ENCODE assay signal across 9 mouse cellular contexts in the genomic region with DNA sequence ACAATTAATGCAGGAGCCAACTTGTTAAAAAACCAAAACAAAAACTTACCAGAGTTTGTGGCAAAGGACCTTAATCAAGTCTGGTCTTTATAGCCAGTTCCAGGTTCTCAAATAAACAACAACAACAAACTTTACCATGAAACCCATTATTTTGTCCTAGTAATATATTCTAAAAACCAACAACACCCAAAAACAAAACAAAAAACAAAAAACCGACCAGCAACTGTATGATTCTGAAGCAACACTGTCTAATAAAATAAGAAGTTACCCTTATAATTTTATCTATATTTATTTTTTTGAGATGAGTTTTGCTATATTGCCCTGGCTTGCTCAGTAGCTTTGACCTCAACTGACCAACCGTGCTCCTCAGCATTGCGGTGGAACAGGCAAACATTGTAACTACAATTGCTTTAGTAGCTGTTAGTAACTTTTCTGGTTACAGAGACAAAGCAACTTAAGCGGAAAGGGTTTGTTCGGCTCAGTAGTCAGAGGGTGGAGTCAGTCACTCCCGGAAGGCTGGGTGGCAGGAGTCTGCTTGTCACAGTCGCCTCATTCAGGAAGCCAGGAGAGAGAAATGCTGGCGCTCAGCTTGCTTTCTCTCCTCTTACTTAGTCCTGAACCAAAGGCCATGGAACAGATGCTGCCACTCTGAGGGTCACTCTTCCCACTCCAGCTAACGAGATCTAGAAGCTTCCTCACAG. TPM values are rescaled to one million over a fixed set of nuclear protein-coding genes. Genes with fewer than 3 reads are reported as not detected.
DNase-seq lines count a peak whose midpoint lies in the region; ATAC-seq and TF ChIP-seq lines count a peak whose summit lies in the region.
"Had no signal": no experiment of that assay in that cellular context is flagged by ENCODE, and none has a peak within 500 bp of the region (broad histone marks: within the 10 kb centered on the region; RNA-seq: fewer than 3 reads in every experiment).

No protein-coding gene starts in this region.

- TF ChIP-seq CTCF in brain, embryonic 14.5 days (IDR thresholded peaks at IDR 0.05; ENCODE audit: borderline replicate concordance, extremely low read depth, insufficient read depth, insufficient read length), result no peak
- 0 out of 2 replicates have a peak, but pooled peaks have one; percentile 2 for TF ChIP-seq CTCF in kidney, postnatal 0 days (IDR thresholded peaks at IDR 0.05; ENCODE audit: low read depth)

- 24% methylated on average over 9 of the region's 9 CpGs for WGBS in kidney, postnatal 0 days
- WGBS in midbrain, embryonic 14.5 days, result 36% methylated on average over 9 of the region's 9 CpGs

- no peak overlapping the region for H3K9ac ChIP-seq in kidney, postnatal 0 days (ENCODE audit: low read depth, low read length)
- no peak overlapping the region for H3K9ac ChIP-seq in midbrain, embryonic 14.5 days (replicated peaks; ENCODE audit: low read length)
- H3K9ac ChIP-seq: neural tube, embryonic 13.5 days had no signal

- H3K4me2 ChIP-seq in kidney, postnatal 0 days (ENCODE audit: low read length), result no peak overlapping the region
- no peak overlapping the region for H3K4me2 ChIP-seq in midbrain, embryonic 14.5 days (ENCODE audit: low read length)

- peak; percentile 21 for DNase-seq in cerebellum, adult 9-11 months
- DNase-seq in cerebellum, adult 9-10 months, result no peak
- DNase-seq in brain, embryonic 14.5 days (ENCODE audit: low read depth), result peak; percentile 12
- DNase-seq in kidney, postnatal 0 days (ENCODE audit: low spot score), result peak; percentile 65
- DNase-seq in yolk sac, embryonic 10.5 days (ENCODE audit: low spot score), result peak; percentile 39
- no peak for DNase-seq in midbrain, embryonic 14.5 days
- no peak for DNase-seq in urinary bladder, postnatal 10 days (ENCODE audit: low spot score)

- H3K9me3 ChIP-seq in kidney, postnatal 0 days (replicated peaks; ENCODE audit: low read length), result no peaks in the 10 kb centered on the region
- H3K9me3 ChIP-seq in midbrain, embryonic 14.5 days (ENCODE audit: control insufficient read depth, low read length), result no peaks in the 10 kb centered on the region
- H3K9me3 ChIP-seq: neural tube, embryonic 13.5 days had no signal

- H3K4me1 ChIP-seq in kidney, postnatal 0 days (replicated peaks; ENCODE audit: insufficient read depth, low read length), result peaks cover 8% of the 10 kb centered on the region
- H3K4me1 ChIP-seq in midbrain, embryonic 14.5 days (ENCODE audit: control insufficient read depth, insufficient read depth, low read length), result peaks cover 11% of the 10 kb centered on the region; the same call in 1 of the 2 replicates

- H3K36me3 ChIP-seq in kidney, postnatal 0 days (ENCODE audit: insufficient read depth, low read length), result no peaks in the 10 kb centered on the region
- H3K36me3 ChIP-seq in midbrain, embryonic 14.5 days (ENCODE audit: control insufficient read depth, insufficient read depth, low read length), result no peaks in the 10 kb centered on the region
- H3K36me3 ChIP-seq: neural tube, embryonic 13.5 days had no signal

- H3K4me3 ChIP-seq in kidney, postnatal 0 days (replicated peaks; ENCODE audit: low read depth, low read length), result no peak overlapping the region
- no peak overlapping the region for H3K4me3 ChIP-seq in midbrain, embryonic 14.5 days (replicated peaks; ENCODE audit: low read depth, low read length)

- H3K27me3 ChIP-seq in kidney, postnatal 0 days (ENCODE audit: insufficient read depth, low read length), result no peaks in the 10 kb centered on the region
- no peaks in the 10 kb centered on the region for H3K27me3 ChIP-seq in midbrain, embryonic 14.5 days (ENCODE audit: control insufficient read depth, insufficient read depth, low read length)
- H3K27me3 ChIP-seq: neural tube, embryonic 13.5 days had no signal

- no peak for ATAC-seq in kidney, postnatal 0 days (replicated peaks; ENCODE audit: low FRiP score, low read depth)
- peak; percentile 55; the same call in 1 of the 2 replicates for ATAC-seq in megakaryocyte-erythroid progenitor cell, adult 5-6 weeks (replicated peaks; ENCODE audit: low FRiP score, low TSS enrichment, poor library complexity, severe bottlenecking)
- ATAC-seq in midbrain, embryonic 14.5 days (ENCODE audit: low FRiP score, low TSS enrichment), result no peak

- TF ChIP-seq POLR2A in brain, embryonic 14.5 days (IDR thresholded peaks at IDR 0.05; ENCODE audit: borderline replicate concordance, extremely low read depth, insufficient read depth, insufficient read length, poor library complexity, severe bottlenecking), result no peak

- H3K27ac ChIP-seq in kidney, postnatal 0 days, result no peak overlapping the region
- no peak overlapping the region for H3K27ac ChIP-seq in midbrain, embryonic 14.5 days (replicated peaks; ENCODE audit: low read depth, low read length)
- H3K27ac ChIP-seq: neural tube, embryonic 13.5 days had no signal

RNA-seq across cellular contexts. Expression of gene Slc22a5, which starts 1.4 kb away (rescaled TPM):
- 12.7 and 14.9 TPM in 2 replicates for polyA plus RNA-seq in brain, embryonic 14.5 days (2012; rRNA removed)
- polyA plus RNA-seq in kidney, postnatal 0 days (2015; fragmentation: Nextera tagmentation; extraction: Ambion mirVana), result 32.0 and 36.4 TPM in 2 replicates
- 6.3 and 10.5 TPM in 2 replicates for total RNA-seq in megakaryocyte-erythroid progenitor cell, adult 5-6 weeks (2014; fragmentation: Nextera tagmentation)
- total RNA-seq in megakaryocyte-erythroid progenitor cell, adult 5-6 weeks (2017), result 7.0 and 11.2 TPM in 2 replicates
- polyA plus RNA-seq in midbrain, embryonic 14.5 days (2014; fragmentation: Nextera tagmentation; extraction: Ambion mirVana), result 8.6 and 8.8 TPM in 2 replicates

RNA-seq across cellular contexts. Expression of gene Gm12216, which starts 33.8 kb away (rescaled TPM):
- 0.11 and 0.15 TPM in 2 replicates for polyA plus RNA-seq in brain, embryonic 14.5 days (2012; rRNA removed)
- polyA plus RNA-seq in kidney, postnatal 0 days (2015; fragmentation: Nextera tagmentation; extraction: Ambion mirVana), result 2.0 and 2.3 TPM in 2 replicates
- 5.5 and 12.6 TPM in 2 replicates for total RNA-seq in megakaryocyte-erythroid progenitor cell, adult 5-6 weeks (2014; fragmentation: Nextera tagmentation)
- 1.5 TPM in 1 of 2 replicates, not detected in the other for total RNA-seq in megakaryocyte-erythroid progenitor cell, adult 5-6 weeks (2017)
- 0.26 and 0.57 TPM in 2 replicates for polyA plus RNA-seq in midbrain, embryonic 14.5 days (2014; fragmentation: Nextera tagmentation; extraction: Ambion mirVana)

Comparison
In these comparisons a context has a peak if more than half of its experiments do, and no peak if none do; other contexts are left out.
1. DNase-seq: peak in cerebellum, adult 9-11 months (single experiment), brain, embryonic 14.5 days (single experiment), kidney, postnatal 0 days (single experiment) and yolk sac, embryonic 10.5 days (single experiment); none in cerebellum, adult 9-10 months (single experiment), midbrain, embryonic 14.5 days (single experiment) and urinary bladder, postnatal 10 days (single experiment).